ENCODE assay signal across 23 mouse cellular contexts in genomic region chr13:41822617-41823016, GRCm38 (mm10). TPM values are rescaled to one million over a fixed set of nuclear protein-coding genes. Genes with fewer than 3 reads are reported as not detected.
DNase-seq lines count a peak whose midpoint lies in the region; ATAC-seq and TF ChIP-seq lines count a peak whose summit lies in the region.
"Had no signal": no experiment of that assay in that cellular context is flagged by ENCODE, and none has a peak within 500 bp of the region (broad histone marks: within the 10 kb centered on the region; RNA-seq: fewer than 3 reads in every experiment).

No protein-coding gene starts in this region.

- no peaks in the 10 kb centered on the region for H3K9me3 ChIP-seq in heart, embryonic 11.5 days (replicated peaks; ENCODE audit: control insufficient read depth, low read length)
- H3K9me3 ChIP-seq: heart, embryonic 10.5 days; hindbrain, embryonic 15.5 days; liver, embryonic 15.5 days had no signal

- no peaks in the 10 kb centered on the region for H3K4me1 ChIP-seq in heart, embryonic 11.5 days (ENCODE audit: control insufficient read depth, insufficient read depth, low read length)
- H3K4me1 ChIP-seq: hindbrain, embryonic 15.5 days; liver, embryonic 15.5 days; megakaryocyte, embryonic 14.5 days had no signal

- peak overlapping the region; percentile 7 for H3K4me2 ChIP-seq in myocyte (ENCODE audit: low read depth)
- H3K4me2 ChIP-seq in heart, embryonic 11.5 days, result no peak overlapping the region
- H3K4me2 ChIP-seq: hindbrain, embryonic 15.5 days; liver, embryonic 15.5 days had no signal

- no peaks in the 10 kb centered on the region for H3K79me2 ChIP-seq in myocyte (ENCODE audit: control insufficient read depth, insufficient read depth)

- peak; percentile 77 for ATAC-seq in frontal cortex, adult (ENCODE audit: low TSS enrichment)
- ATAC-seq in heart, embryonic 11.5 days (replicated peaks; ENCODE audit: insufficient number of reproducible peaks, low FRiP score, low TSS enrichment), result no peak
- ATAC-seq: forebrain, embryonic 16.5 days; intestine, postnatal 0 days; midbrain, embryonic 16.5 days had no signal

- no peak for DNase-seq in frontal cortex, postnatal 14 days (ENCODE audit: low spot score in 2 of 2)
- peak; percentile 84 to 87 for DNase-seq in right cerebral cortex, adult 2 months (ENCODE audit: low spot score in 2 of 2)
- no peak for DNase-seq in right cerebral cortex, postnatal 4 days
- DNase-seq in gastrocnemius, postnatal 14 days, result no peak
- DNase-seq in cerebellum, adult 9-10 months, result no peak
- DNase-seq: cerebellum, adult 11 months; cerebellum, postnatal 36 days; gastrocnemius, postnatal 25 days; heart, postnatal 14 days; lung, postnatal 10 days; thymus, postnatal 14 days had no signal

- H3K4me3 ChIP-seq in myocyte, result no peak overlapping the region
- no peak overlapping the region for H3K4me3 ChIP-seq in heart, embryonic 11.5 days (ENCODE audit: low read depth, low read length)
- H3K4me3 ChIP-seq: erythroblast, embryonic 14.5 days; heart, embryonic 10.5 days; hindbrain, embryonic 15.5 days; liver, embryonic 15.5 days; megakaryocyte, embryonic 14.5 days had no signal

- no peak overlapping the region for H3ac ChIP-seq in myocyte (ENCODE audit: control insufficient read depth, insufficient read length)

- WGBS in heart, embryonic 11.5 days (ENCODE audit: insufficient replicate concordance), result 37% methylated on average over 2 of the region's 2 CpGs

- no peak overlapping the region for H3K27ac ChIP-seq in heart, embryonic 11.5 days (ENCODE audit: low read depth, low read length)
- H3K27ac ChIP-seq: heart, embryonic 10.5 days; hindbrain, embryonic 15.5 days; liver, embryonic 15.5 days had no signal

- no peaks in the 10 kb centered on the region for H3K27me3 ChIP-seq in myocyte (ENCODE audit: control insufficient read depth, insufficient read depth, insufficient read length)
- H3K27me3 ChIP-seq in heart, embryonic 11.5 days (ENCODE audit: control insufficient read depth, insufficient read depth, low read length), result no peaks in the 10 kb centered on the region
- H3K27me3 ChIP-seq: hindbrain, embryonic 15.5 days; liver, embryonic 15.5 days; megakaryocyte, embryonic 14.5 days had no signal

- no peak overlapping the region for H3K9ac ChIP-seq in heart, embryonic 11.5 days (ENCODE audit: low read depth, low read length)
- H3K9ac ChIP-seq: hindbrain, embryonic 15.5 days; liver, embryonic 15.5 days had no signal

- no peak for TF ChIP-seq POLR2A in myocyte (IDR thresholded peaks at IDR 0.05; ENCODE audit: insufficient read length, low read depth)

- intact Hi-C loops in gastrocnemius, postnatal 14 days (cut with DNase I; ENCODE audit: low total_unique reads), result no loop called here

- no peaks in the 10 kb centered on the region for H3K36me3 ChIP-seq in myocyte (ENCODE audit: control insufficient read depth, insufficient read depth)
- no peaks in the 10 kb centered on the region for H3K36me3 ChIP-seq in heart, embryonic 11.5 days (ENCODE audit: control insufficient read depth, insufficient read depth, low read length)
- H3K36me3 ChIP-seq: heart, embryonic 10.5 days; hindbrain, embryonic 15.5 days; liver, embryonic 15.5 days had no signal

TF ChIP-seq in myocyte, 11 proteins besides CTCF, POLR2A, EP300 and RAD21:
- TF ChIP-seq POLR2AphosphoS2 (IDR thresholded peaks at IDR 0.05; ENCODE audit: insufficient read length, low read depth), result no peak
- no peak for TF ChIP-seq SRF (IDR thresholded peaks at IDR 0.05; ENCODE audit: control insufficient read depth, insufficient read length, low read depth)
- no peak for TF ChIP-seq MYOD1 (IDR thresholded peaks at IDR 0.05; ENCODE audit: control insufficient read depth in 1 of 3, insufficient read length in 2 of 3, low read depth in 2 of 3)
- no peak for TF ChIP-seq USF1 (IDR thresholded peaks at IDR 0.05; ENCODE audit: low read depth)
- TF ChIP-seq MYOG (IDR thresholded peaks at IDR 0.05; ENCODE audit: control insufficient read depth in 1 of 3, insufficient read depth in 1 of 3, insufficient read length in 2 of 3, low read depth in 2 of 3), result no peak
- no peak for TF ChIP-seq TCF12 (IDR thresholded peaks at IDR 0.05; ENCODE audit: insufficient read depth, poor library complexity, severe bottlenecking)
- TF ChIP-seq CEBPB (IDR thresholded peaks at IDR 0.05; ENCODE audit: insufficient read depth, poor library complexity, severe bottlenecking), result no peak
- no peak for TF ChIP-seq E2F4 (IDR thresholded peaks at IDR 0.05; ENCODE audit: insufficient read depth)
- no peak for TF ChIP-seq TCF3 (IDR thresholded peaks at IDR 0.05; ENCODE audit: insufficient read length, low read depth)
- no peak for TF ChIP-seq MAX (IDR thresholded peaks at IDR 0.05; ENCODE audit: low read depth)
- TF ChIP-seq REST (IDR thresholded peaks at IDR 0.05; ENCODE audit: insufficient read depth, insufficient read length), result no peak
TF ChIP-seq in myocyte: peak in this region for 0.

RNA-seq across cellular contexts. Expression of gene Adtrp, which starts 24.9 kb away (rescaled TPM):
- not detected for polyA plus RNA-seq in myocyte (2012; fragmentation: generic; extraction: Trizol)
- under 1 TPM; 0.35 to 0.59 TPM for total RNA-seq in gastrocnemius, postnatal 14 days (2021)
- not detected in 2 replicates for polyA plus RNA-seq in heart, embryonic 11.5 days (2014; fragmentation: Nextera tagmentation; extraction: Ambion mirVana)
- polyA plus RNA-seq: erythroblast, embryonic 14.5 days; forebrain, embryonic 16.5 days; midbrain, embryonic 16.5 days; neural tube, embryonic 11.5 days had no signal

Comparison
In these comparisons a context has a peak if more than half of its experiments do, and no peak if none do; other contexts are left out.
1. DNase-seq: peak in right cerebral cortex, adult 2 months (2 of 2); none in frontal cortex, postnatal 14 days (0 of 2), right cerebral cortex, postnatal 4 days (single experiment), gastrocnemius, postnatal 14 days (single experiment) and cerebellum, adult 9-10 months (single experiment).